Mouse (Mus musculus): Measurements from ENCODE around the gene Prap1. TPM values are rescaled to one million over a fixed set of nuclear protein-coding genes. Genes with fewer than 3 reads are reported as not detected.
A peak's percentile ranks its signal among the peaks of the same experiment; 100 is the strongest.

Gene Prap1
- polyA plus RNA-seq, 1 experiment from 2014 or later, result 9.5 TPM

DNA sequence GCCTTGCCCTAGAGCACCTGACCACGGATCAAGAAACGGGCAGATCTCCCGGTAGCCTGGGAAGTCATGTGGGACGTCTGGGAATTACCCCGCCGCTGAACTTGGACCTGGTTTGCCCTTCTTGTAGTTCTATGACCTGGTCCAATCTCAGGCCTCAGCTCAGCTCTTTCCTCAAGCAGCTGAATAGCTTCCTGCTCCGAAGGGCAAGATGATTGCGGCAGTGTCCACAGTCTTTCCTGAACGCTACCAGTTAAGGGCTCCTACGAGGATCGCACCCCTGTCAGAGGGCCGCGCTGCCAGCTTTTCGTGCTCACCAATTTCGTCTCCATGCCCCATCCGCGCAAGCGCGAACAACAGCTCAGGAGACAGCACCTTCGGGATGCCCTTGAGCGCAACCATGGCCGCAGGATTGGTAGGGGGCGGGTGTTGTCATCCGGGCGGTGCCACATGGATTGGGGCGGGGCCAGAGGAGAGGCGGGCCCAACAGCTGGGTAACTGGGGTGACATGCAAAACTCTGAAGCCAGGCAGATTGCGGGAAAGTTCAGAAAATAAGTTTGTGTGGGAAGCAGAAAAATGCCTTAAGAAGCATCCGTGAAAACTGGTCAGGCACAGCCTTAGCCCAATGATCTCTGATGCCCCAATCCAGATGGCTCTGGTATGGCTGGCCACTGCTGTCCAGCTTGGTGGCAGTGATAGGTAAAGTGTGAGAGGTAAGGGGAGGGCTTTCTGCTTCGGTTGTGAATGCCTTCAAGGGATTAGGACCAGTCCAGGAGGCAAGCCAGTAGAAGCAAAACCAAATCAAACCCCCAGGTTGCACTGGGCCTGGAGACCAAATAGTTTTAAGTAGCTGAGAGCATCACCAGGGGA lies 9.0 kb downstream of the Prap1 start, which contains the start of gene Fuom:
Gene Fuom, minus strand, starts transcription at position 449 of the 868 bp plus-strand sequence.
- Histone ChIP-seq H3K4me1 (ENCODE audit: control insufficient read depth, low read depth, low read length) (peaks cover 2% of the 10 kb centered on the region), H3K27ac (ENCODE audit: low read length) (no peak within 1 kb of the TSS), H3K9me3 (replicated peaks; ENCODE audit: control insufficient read depth, low read length) (no peaks in the 10 kb centered on the region), H3K27me3 (ENCODE audit: control insufficient read depth, insufficient read depth, low read depth, low read length) (no peaks in the 10 kb centered on the region), H3K4me2 (ENCODE audit: low read depth, low read length) (peak within 1 kb of the TSS; percentile 76), H3K36me3 (ENCODE audit: control insufficient read depth, insufficient read depth) (no peaks in the 10 kb centered on the region), H3K4me3 (ENCODE audit: low read depth, low read length) (peak within 1 kb of the TSS; percentile 57), H3K9ac (ENCODE audit: low read depth, low read length) (peak within 1 kb of the TSS; percentile 51)
- WGBS (ENCODE audit: insufficient replicate concordance), result 2% methylated on average over 30 of the region's 30 CpGs
- ATAC-seq (ENCODE audit: low read depth), result peak; percentile 89

DNA sequence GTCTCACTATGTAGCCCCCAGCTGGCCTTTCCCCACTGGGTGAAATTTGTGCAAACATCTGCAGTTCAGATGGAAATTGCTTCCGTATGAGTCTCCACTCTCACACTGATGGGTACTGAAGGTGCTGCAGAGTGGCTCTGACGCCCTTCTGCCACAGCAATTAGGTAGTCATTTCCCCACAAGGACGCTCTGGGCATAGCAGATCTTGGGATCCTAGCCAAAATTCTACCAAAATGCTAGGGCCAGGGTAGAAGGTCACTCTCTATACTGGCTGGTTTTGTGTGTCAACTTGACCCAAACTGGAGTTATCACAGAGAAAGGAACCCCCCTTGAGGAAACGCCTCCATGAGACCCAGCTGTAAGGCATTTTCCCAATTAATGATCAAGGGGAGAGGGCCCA lies 10.8 kb downstream of the Prap1 start:
- no peak overlapping the region for H3K9ac ChIP-seq (ENCODE audit: low read depth, low read length)
- ATAC-seq (ENCODE audit: low read depth), result no peak
- H3K36me3 ChIP-seq (ENCODE audit: control insufficient read depth, insufficient read depth), result no peaks in the 10 kb centered on the region; the same call in 1 of the 2 replicates
- 65% methylated on average over 4 of the region's 4 CpGs for WGBS (ENCODE audit: insufficient replicate concordance)
- no peak overlapping the region for H3K4me3 ChIP-seq (ENCODE audit: low read depth, low read length)
- no peak overlapping the region for H3K4me2 ChIP-seq (ENCODE audit: low read depth, low read length)
- no peaks in the 10 kb centered on the region for H3K9me3 ChIP-seq (replicated peaks; ENCODE audit: control insufficient read depth, low read length)
- no peaks in the 10 kb centered on the region for H3K27me3 ChIP-seq (ENCODE audit: control insufficient read depth, insufficient read depth, low read depth, low read length)
- peaks cover 2% of the 10 kb centered on the region for H3K4me1 ChIP-seq (ENCODE audit: control insufficient read depth, low read depth, low read length)
- no peak overlapping the region for H3K27ac ChIP-seq (ENCODE audit: low read length)

DNA sequence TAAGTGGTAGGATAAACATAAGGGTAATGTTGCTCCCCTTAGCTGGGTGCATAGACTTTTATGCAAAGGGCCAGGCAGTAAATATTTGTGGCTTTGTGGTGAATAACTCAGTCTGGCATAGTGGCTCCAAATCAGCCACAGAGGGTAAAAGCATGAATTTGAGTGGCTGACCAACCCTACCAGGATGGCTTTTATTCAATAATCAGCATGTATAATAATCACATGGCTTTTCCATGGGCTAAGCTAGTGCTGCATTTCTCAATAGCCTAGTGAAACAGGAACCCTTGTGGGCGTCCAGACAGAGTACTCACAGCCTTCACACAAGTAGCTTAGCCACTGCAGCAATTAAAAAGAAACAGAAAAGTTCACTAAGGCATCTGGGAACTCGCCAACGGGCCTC lies 18.7 kb downstream of the Prap1 start:
- no peaks in the 10 kb centered on the region for H3K9me3 ChIP-seq (replicated peaks; ENCODE audit: control insufficient read depth, low read length)
- peaks cover 10% of the 10 kb centered on the region for H3K4me1 ChIP-seq (ENCODE audit: control insufficient read depth, low read depth, low read length)
- no peak overlapping the region for H3K4me2 ChIP-seq (ENCODE audit: low read depth, low read length)
- no peak overlapping the region for H3K9ac ChIP-seq (ENCODE audit: low read depth, low read length)
- no peak overlapping the region for H3K4me3 ChIP-seq (ENCODE audit: low read depth, low read length)
- no peak overlapping the region for H3K27ac ChIP-seq (ENCODE audit: low read length)
- no peaks in the 10 kb centered on the region for H3K27me3 ChIP-seq (ENCODE audit: control insufficient read depth, insufficient read depth, low read depth, low read length)
- peaks cover 10% of the 10 kb centered on the region for H3K36me3 ChIP-seq (ENCODE audit: control insufficient read depth, insufficient read depth)
- WGBS (ENCODE audit: insufficient replicate concordance), result 33% methylated on average over 3 of the region's 3 CpGs
- ATAC-seq (ENCODE audit: low read depth), result no peak

DNA sequence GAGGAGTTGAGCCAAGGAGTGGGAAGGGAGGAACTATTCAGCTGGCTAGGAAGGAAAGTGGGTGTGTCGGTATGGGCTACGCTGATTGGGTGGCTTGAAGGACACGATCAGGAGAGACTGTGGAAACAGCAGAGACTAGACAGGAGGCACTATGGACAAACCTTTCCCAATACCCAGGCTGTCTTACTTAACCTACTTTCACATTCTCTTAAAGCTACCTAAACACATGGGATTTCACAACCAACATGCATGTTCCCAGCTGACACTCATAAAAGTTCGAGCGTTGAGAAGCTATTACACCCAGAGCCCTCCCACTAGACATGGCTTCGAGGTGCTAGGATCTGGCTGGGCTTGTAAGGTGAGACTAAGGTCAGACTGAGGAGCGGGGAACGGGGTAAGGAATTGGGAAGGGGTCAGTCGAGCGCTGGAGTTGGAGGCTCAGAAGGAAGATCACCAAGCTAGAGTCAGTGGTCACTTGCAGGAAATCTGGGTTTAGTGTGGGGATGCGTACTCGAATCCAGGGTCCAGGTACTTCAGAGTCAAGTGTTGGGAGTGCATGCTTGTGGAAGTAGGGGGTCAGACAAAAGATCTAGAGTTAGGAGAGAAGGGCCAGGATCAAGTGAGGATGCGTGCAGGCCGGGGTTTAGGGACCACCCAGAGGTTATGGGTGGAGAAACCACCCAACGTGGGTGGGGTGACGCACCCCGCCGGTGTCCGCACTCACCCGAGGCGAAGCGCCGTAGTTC lies 22.6 kb downstream of the Prap1 start, which contains the start of gene Paox:
Gene Paox, plus strand, starts transcription at position 217 of the 746 bp plus-strand sequence.
- H3K36me3 ChIP-seq (ENCODE audit: control insufficient read depth, insufficient read depth), result peaks cover 7% of the 10 kb centered on the region; the same call in 1 of the 2 replicates
- peak; percentile 74 for ATAC-seq (ENCODE audit: low read depth)
- peak within 1 kb of the TSS; percentile 94 for H3K27ac ChIP-seq (ENCODE audit: low read length)
- peak within 1 kb of the TSS; percentile 96 for H3K4me2 ChIP-seq (ENCODE audit: low read depth, low read length)
- peak within 1 kb of the TSS; percentile 80 for H3K4me3 ChIP-seq (ENCODE audit: low read depth, low read length)
- WGBS (ENCODE audit: insufficient replicate concordance), result 2% methylated on average over 23 of the region's 23 CpGs
- H3K4me1 ChIP-seq (ENCODE audit: control insufficient read depth, low read depth, low read length), result peaks cover 15% of the 10 kb centered on the region
- H3K9ac ChIP-seq (ENCODE audit: low read depth, low read length), result peak within 1 kb of the TSS; percentile 80
- H3K27me3 ChIP-seq (ENCODE audit: control insufficient read depth, insufficient read depth, low read depth, low read length), result no peaks in the 10 kb centered on the region
- H3K9me3 ChIP-seq (replicated peaks; ENCODE audit: control insufficient read depth, low read length), result no peaks in the 10 kb centered on the region

- peak within 1 kb of the TSS; percentile 80 for H3K9ac ChIP-seq (ENCODE audit: low read depth, low read length)
- H3K4me3 ChIP-seq (ENCODE audit: low read depth, low read length), result peak within 1 kb of the TSS; percentile 80
- H3K4me2 ChIP-seq (ENCODE audit: low read depth, low read length), result peak within 1 kb of the TSS; percentile 96
- peaks cover 15% of the 10 kb centered on the region for H3K4me1 ChIP-seq (ENCODE audit: control insufficient read depth, low read depth, low read length)
- H3K36me3 ChIP-seq (ENCODE audit: control insufficient read depth, insufficient read depth), result peaks cover 4% of the 10 kb centered on the region; the same call in 1 of the 2 replicates
- ATAC-seq (ENCODE audit: low read depth), result peak; percentile 97
- H3K27me3 ChIP-seq (ENCODE audit: control insufficient read depth, insufficient read depth, low read depth, low read length), result no peaks in the 10 kb centered on the region
- no peaks in the 10 kb centered on the region for H3K9me3 ChIP-seq (replicated peaks; ENCODE audit: control insufficient read depth, low read length)
- WGBS (ENCODE audit: insufficient replicate concordance), result 3% methylated on average over 28 of the region's 28 CpGs
- peak within 1 kb of the TSS; percentile 94 for H3K27ac ChIP-seq (ENCODE audit: low read length)
These were observed 23.3 kb downstream of the Prap1 start, which contains the start of gene Echs1 for GRCm38 (mm10) chr7:140116329-140117054. Gene Echs1 (minus strand): TSS chr7:140116476.

- Histone ChIP-seq H3K4me1 (ENCODE audit: control insufficient read depth, low read depth, low read length) (peaks cover 20% of the 10 kb centered on the region), H3K9ac (ENCODE audit: low read depth, low read length) (no peak overlapping the region), H3K27ac (ENCODE audit: low read length) (no peak overlapping the region), H3K27me3 (ENCODE audit: control insufficient read depth, insufficient read depth, low read depth, low read length) (no peaks in the 10 kb centered on the region), H3K4me2 (ENCODE audit: low read depth, low read length) (no peak overlapping the region), H3K36me3 (ENCODE audit: control insufficient read depth, insufficient read depth) (no peaks in the 10 kb centered on the region), H3K9me3 (replicated peaks; ENCODE audit: control insufficient read depth, low read length) (no peaks in the 10 kb centered on the region), H3K4me3 (ENCODE audit: low read depth, low read length) (no peak overlapping the region)
- ATAC-seq (ENCODE audit: low read depth), result no peak
- WGBS (ENCODE audit: insufficient replicate concordance), result 75% methylated on average over 2 of the region's 2 CpGs
These were observed 27.3 kb downstream of the Prap1 start for GRCm38 (mm10) chr7:140120484-140120883.

DNA sequence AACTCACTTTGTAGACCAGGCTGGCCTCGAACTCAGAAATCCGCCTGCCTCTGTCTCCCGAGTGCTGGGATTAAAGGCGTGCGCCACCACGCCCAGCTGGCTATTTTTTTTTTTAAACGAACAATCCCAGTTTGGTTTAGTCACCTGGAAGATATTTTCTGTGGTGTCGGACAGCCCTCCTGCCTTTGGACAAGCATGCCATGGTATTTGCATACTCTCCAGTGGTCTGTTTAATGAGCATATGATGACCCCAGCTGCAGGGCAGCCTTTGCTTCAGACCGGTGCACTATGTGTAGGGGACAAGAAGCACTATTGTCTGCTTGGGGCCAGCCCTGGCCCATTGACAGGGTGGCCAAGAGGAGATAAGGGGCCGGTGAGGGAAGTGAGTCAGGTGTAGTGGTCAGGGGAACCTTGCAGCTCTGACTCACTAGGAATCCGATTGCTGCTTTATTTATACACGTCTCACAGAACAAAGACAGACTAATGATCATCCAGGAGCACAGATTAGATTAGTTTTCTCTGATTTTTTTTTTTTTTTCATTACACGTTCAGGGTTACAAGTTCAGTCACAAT lies 28.2 kb downstream of the Prap1 start:
- Histone ChIP-seq H3K4me3 (ENCODE audit: low read depth, low read length) (no peak overlapping the region), H3K4me1 (ENCODE audit: control insufficient read depth, low read depth, low read length) (peaks cover 17% of the 10 kb centered on the region), H3K9me3 (replicated peaks; ENCODE audit: control insufficient read depth, low read length) (no peaks in the 10 kb centered on the region), H3K4me2 (ENCODE audit: low read depth, low read length) (no peak overlapping the region), H3K9ac (ENCODE audit: low read depth, low read length) (no peak overlapping the region), H3K36me3 (ENCODE audit: control insufficient read depth, insufficient read depth) (no peaks in the 10 kb centered on the region), H3K27ac (ENCODE audit: low read length) (no peak overlapping the region), H3K27me3 (ENCODE audit: control insufficient read depth, insufficient read depth, low read depth, low read length) (no peaks in the 10 kb centered on the region)
- WGBS (ENCODE audit: insufficient replicate concordance), result 56% methylated on average over 13 of the region's 13 CpGs
- no peak for ATAC-seq (ENCODE audit: low read depth)

GRCm38 (mm10) chr7:140122765-140123164 lies 29.6 kb downstream of the Prap1 start:
- H3K27ac ChIP-seq (ENCODE audit: low read length), result no peak overlapping the region
- no peak for ATAC-seq (ENCODE audit: low read depth)
- WGBS (ENCODE audit: insufficient replicate concordance), result 15% methylated on average over 4 of the region's 4 CpGs

More at GRCm38 (mm10) chr7:140122765-140123164, 29.6 kb downstream of the Prap1 start:
- Histone ChIP-seq H3K36me3 (ENCODE audit: control insufficient read depth, insufficient read depth) (no peaks in the 10 kb centered on the region), H3K9ac (ENCODE audit: low read depth, low read length) (no peak overlapping the region), H3K4me1 (ENCODE audit: control insufficient read depth, low read depth, low read length) (peaks cover 9% of the 10 kb centered on the region), H3K27me3 (ENCODE audit: control insufficient read depth, insufficient read depth, low read depth, low read length) (no peaks in the 10 kb centered on the region), H3K4me3 (ENCODE audit: low read depth, low read length) (no peak overlapping the region), H3K4me2 (ENCODE audit: low read depth, low read length) (no peak overlapping the region), H3K9me3 (replicated peaks; ENCODE audit: control insufficient read depth, low read length) (no peaks in the 10 kb centered on the region)

Data from liver, embryonic 16.5 days (tissue).